Mouse (Mus musculus): ENCODE data around the gene Tmem167b.
"Not testable (repeated sequence)": the region's sequence is repeated elsewhere in the genome, so short reads cannot be mapped to it uniquely, and the experiment has no call there.

The Tmem167b gene

GRCm38 (mm10) chr3:108562133-108562730 lies at the start of gene Tmem167b:
TSS of gene Tmem167b (minus strand) at chr3:108562466.
- peak; percentile 97 to 98 for DNase-seq

DNA sequence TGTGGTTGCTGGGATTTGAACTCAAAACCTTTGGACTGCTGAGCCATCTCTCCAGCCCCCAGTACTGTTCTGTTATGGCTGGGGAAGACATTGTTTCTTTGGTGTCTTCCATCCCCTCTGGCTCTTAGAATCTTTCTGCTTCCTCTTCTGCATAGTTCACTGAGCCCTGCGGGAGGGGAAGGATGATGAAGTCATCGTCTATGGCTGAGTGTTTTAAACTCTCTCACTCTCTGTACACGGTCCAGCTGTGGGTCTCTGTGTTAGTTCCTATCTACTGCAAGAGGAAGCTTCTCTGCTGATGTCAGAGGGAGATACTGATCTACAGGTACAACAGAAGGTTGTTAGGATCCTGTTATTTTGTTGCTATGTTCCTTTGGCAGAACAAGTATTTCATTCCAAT lies 46.6 kb upstream of the Tmem167b start:
- DNase-seq, result no peak

- DNase-seq, result peak in 1 of 2 experiments; percentile 54
Observed at GRCm38 (mm10) chr3:108591530-108592522, 29.6 kb upstream of the Tmem167b start.

DNA sequence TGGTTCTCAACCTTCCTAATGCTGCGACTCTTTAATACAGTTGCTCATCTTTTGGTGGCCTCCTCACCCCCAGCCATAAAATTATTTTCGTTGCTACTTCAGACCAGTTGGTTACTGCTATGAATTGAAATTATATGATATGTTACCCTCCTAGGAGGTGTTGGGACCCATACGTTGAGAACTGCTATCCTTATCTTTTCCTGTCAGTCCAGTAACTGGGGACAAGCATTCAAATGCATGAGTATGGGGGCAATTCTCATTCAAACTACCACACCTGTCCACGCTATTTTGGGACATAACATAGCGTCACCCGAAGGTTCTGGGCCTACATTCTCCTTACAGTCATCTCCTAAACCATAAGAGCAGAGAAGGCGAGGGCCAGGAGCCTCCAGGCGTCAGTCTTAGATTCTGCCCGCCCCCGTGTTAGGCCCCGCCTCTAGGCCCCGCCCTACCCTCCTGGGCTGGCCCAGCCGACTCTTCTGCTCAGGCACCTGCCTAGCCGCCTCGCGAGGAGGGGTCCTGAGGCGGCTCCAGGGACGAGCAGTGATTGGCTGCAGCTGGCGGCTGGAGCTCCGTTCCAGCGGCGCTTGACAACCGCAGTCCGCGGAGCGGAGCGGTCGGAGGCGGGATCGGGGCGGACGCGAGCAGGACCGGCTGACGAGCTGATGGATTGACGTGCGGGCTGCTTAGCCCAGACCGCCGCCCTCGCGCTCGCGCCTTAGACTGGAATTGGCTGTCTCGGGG lies 28.7 kb upstream of the Tmem167b start, which contains the start of gene Wdr47:
TSS of gene Wdr47 (plus strand) at position 494 of the 744 bp plus-strand sequence.
- DNase-seq, result peak; percentile 94 to 96

DNA sequence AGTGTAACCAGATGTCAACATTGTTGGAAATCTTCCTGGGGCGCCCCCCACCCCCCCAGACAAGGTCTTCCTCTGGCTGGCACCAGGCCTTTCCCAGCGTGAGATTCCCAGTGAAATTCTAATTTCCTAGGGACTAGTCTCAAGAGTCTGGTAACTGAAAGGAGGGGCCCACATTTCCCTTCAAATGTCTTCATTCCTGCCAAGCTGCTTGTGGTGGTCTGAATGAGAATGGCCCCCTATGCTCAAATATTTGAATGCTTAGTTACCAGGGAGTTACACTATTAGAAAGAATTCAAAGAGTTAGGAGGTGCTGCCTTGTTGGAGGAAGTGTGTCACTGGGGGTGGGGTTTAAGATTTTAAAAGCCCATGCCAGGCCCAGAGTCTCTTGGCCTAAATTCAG lies 26.2 kb upstream of the Tmem167b start:
- no peak for DNase-seq

DNA sequence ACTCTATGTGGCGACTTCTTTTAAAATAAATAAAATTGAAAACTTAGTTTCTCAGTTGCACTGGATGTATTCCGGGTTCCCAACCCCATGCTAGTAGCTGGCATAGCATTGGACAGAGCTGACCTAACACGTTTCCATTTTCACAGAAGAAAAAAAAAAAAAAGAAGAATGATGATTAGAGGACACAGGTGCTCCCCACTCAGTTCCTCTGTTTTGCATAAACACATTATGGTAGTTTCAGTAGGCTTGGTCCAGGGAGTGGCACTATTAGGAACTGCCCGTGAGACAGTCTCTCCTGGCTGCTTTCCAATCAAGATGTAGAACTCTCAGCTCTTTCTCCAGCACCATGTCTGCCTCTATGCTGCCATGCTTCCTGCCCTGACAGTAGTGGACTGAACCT lies 22.3 kb upstream of the Tmem167b start:
- DNase-seq, result no peak

- DNase-seq, result no peak
Observed at GRCm38 (mm10) chr3:108574018-108574417, 11.8 kb upstream of the Tmem167b start.

GRCm38 (mm10) chr3:108572309-108573010 lies 10.2 kb upstream of the Tmem167b start:
- no peak for DNase-seq

- peak; percentile 97 for DNase-seq
Observed at GRCm38 (mm10) chr3:108571443-108572294, 9.4 kb upstream of the Tmem167b start, which contains the start of gene Taf13. TSS of gene Taf13 (plus strand) at chr3:108571698.

DNA sequence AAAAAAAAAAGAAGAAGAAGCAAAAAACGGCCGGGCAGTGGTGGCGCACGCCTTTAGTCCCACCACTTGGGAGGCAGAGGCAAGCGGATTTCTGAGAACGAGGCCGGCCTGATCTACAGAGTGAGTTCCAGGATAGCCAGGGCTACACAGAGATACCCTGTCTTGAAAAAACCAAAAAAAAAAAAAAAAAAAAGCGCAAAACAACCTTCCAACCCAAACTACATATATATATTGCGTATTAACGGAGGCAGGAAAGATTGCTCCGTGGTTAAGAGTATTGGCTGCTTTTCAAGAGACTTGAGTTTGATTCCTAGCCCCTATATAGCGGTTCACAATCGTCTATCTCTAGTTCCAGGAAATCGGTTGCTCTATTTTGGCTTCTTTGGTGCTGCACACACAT lies 8.5 kb upstream of the Tmem167b start:
- no peak for DNase-seq

- not testable (repeated sequence) for DNase-seq
Observed at GRCm38 (mm10) chr3:108569636-108570035, 7.4 kb upstream of the Tmem167b start.

GRCm38 (mm10) chr3:108567990-108568877 lies 6.0 kb upstream of the Tmem167b start:
- DNase-seq, result no peak

DNA sequence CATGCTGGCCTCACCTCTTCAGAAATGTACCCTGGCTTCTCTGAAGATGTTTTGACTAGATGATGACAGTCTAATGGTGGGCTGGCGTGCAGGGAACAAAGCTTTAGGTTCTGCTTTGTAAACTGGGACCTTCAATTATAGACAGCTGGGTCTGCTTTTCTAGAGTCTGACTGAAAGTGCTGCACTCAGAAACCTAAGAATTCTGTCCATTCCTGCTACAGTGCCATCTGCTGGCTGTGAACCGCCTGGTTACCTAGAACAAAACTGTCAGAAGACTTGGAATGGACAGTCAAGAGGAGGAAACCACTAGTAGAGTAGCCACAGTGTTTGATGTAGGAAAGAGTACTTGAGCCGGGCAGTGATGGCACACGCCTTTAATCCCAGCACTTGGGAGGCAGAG lies 1.0 kb upstream of the Tmem167b start:
- peak; percentile 82 to 91 for DNase-seq

DNA sequence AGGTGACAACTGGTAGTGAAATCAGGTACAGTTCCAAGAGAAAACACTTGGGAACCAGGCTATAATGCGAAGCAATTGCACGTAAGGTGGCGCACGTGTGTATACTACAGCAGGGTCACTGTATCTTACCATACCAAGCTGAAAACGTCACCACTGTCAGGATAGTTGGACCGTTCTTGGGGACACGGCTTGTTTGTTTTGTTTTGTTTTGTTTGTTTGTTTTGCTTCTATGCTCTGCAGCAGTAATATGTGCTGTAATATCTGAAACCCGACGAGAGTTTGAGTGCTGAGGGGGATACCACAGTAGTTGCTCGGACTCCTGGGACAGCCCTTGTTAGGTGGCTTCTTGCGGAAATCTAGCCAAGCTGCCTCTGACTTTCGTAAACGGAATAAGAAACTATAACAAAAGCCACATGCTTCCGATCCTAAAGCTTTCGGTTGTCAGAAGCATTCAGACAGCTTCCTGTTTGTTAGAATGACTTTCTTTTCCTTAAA lies 558 bp upstream of the Tmem167b start:
- peak in 1 of 2 experiments; percentile 53 for DNase-seq

DNA sequence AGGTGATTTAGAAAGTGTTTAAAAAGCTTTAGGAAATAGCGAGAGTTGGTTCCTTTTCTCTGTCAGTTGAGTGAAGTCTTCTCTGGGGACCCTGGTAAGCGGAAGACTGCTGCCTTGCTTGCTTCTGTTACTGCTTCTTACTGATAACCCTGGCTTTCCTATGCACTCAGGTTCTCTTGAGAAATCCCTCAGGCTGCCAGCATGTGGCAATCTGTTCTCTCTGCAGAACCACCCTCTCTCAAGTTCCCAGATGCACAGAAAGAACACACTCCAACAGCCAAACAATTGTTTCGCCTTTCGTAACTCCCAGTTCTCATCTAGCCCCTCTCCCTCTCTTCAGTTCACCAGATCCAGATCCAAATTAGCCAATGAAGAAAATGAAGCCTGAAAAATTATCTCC lies 4.4 kb downstream of the Tmem167b start:
- DNase-seq, result no peak

- peak; percentile 92 to 95 for DNase-seq
Observed at GRCm38 (mm10) chr3:108554587-108555312, 7.5 kb downstream of the Tmem167b start.

- DNase-seq, result no peak
Observed at GRCm38 (mm10) chr3:108554111-108554561, 8.1 kb downstream of the Tmem167b start.

GRCm38 (mm10) chr3:108542299-108542698 lies 20.0 kb downstream of the Tmem167b start:
- no peak for DNase-seq

DNA sequence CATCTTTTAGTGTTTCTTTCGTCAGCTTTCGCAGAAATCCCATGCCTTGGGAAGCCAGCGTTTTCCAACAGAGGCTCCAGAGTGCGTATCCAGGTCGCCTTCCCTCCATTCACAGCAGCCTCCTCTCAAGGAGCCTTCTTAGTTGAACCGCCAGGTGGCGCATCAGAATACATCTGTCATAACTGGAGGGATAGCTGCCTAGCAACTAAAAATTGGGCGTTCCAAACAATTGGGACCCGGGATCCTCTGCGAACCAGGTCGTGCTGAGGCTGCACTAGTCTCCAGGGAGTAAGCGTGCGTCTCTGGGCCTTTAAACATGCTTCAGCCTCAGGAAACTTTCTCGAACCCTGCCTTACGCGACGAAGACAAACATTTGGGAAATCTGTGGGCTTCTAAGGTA lies 25.0 kb downstream of the Tmem167b start:
- peak; percentile 83 to 91 for DNase-seq

Data from cerebellum, postnatal 25 days (tissue).